Mouse (Mus musculus) adrenal gland, postnatal 25 days (tissue): Measurements from ENCODE around the gene Nufip1. TPM values are rescaled to one million over a fixed set of nuclear protein-coding genes. Genes with fewer than 3 reads are reported as not detected.
"Not testable (repeated sequence)": the region's sequence is repeated elsewhere in the genome, so short reads cannot be mapped to it uniquely, and the experiment has no call there.

Source experiments
- DNase-seq: peaks from one replicate; pipeline ENCODE4 v3.0.0; 2021; ENCODE audit warnings: mixed read lengths
- total RNA-seq: library from RNA; stranded (reverse); gene quantifications from 2 replicates; pipeline ENCODE4 v1.2.3, GENCODE M21; 2021

The Nufip1 gene
- total RNA-seq, 1 experiment from 2014 or later, result 8.1 TPM

DNA sequence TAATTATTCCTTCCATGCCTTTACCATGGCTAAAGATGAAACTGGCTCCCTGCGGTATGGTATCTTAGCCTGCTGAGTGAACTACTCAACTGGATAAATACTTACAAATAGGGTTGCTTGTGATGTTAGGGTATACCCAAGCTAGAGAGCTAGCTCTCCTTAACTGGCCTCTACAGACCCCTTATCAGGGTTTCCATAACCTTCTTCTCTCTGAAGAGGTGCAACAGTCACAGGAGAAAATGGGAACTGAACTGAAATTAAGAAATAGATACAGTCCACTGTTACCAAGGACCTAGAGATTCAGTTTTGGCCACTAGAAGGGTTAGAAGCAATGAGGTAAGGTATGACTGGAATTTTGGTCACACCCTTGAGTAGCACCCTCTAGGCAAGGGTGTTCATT, 34.6 kb downstream of the Nufip1 start:
- DNase-seq, result no peak

DNA sequence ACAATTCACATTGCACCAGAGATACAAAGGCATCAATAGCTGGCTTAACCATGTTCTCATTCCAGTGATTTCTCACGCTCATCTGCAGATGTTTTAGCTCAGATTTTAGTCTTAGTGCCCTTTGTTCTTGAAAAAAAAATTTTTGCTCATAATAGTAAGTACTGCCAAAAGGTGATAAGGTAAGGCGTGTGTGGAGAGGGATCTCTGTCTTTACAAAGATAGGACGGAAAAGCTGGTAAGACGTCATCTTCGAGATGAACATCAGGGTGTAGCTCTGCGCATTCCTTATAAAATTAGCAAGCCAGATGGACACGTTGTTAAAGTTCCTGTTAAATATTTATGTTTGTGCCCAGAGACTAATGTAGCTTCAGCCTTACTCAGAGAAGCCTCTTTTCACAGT, 35.2 kb downstream of the Nufip1 start:
- no peak for DNase-seq

DNA sequence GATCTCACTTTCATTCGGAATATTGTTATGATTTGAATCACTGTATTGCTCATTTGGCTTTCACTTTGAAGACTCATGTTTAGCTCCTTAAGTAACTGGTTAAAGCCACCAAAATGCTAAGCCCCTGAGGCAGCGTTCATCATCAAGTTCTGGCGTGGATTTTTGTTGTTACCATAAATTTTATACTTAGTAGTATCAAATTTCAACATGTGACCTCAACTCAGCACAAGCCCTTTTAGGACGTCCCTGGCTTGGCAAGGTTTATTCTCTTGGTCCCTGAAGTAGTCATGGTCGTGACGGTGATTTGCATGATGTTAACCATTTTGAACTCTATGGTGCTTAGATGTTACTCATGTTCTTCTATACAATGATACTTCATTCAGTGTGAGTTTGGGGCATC, 36.4 kb downstream of the Nufip1 start:
- no peak for DNase-seq

DNA sequence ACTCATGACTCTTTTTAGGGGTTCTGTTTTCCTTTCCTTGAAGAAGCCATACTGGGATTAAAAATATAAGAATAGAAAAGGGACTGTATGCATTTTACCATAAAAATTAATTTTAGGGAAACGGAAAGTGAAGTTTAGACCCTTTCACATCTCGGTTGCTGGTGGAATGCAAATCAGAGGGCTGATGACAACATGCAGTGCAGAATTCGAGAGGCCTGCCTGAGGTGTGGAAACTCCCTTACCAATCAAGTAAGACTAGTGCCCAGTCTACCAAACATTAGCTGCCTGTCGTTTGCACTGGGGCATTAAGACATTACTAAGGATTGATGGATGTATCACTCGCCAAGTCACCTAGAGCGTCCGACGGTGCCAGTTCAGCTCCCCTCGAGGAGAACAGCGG, 37.6 kb downstream of the Nufip1 start:
- no peak for DNase-seq

DNA sequence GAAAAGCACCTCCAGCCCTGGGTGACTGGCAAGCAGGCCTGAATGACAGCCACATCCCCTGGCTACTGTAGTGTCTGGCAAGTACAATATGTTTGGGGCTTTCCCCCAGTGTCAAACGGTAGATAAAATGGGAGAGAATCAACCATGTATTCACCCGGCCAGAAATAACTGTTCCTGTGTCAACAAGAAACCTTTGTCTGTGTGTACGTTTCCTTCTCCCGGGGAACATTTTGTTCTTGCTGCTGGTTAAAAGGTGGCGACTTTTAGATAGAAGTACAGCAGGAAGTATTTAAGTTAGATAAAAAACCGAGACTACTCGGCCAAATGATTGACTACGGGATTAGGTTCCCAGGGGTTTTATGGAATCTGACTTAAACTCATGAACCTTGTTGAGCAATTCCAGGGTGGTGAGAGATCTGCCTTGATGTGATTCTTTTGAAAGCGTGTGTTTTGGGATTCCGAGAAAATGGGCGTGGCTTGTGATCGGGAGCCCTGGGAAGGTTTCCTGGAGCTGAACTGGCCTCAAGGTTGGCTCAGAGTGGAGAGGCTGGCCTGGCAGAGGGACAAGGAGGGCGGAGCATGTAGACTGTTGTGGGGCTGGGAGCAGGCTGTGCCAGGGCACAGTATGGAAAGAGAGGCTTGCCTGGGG, 39.0 kb downstream of the Nufip1 start:
- peak; percentile 89 for DNase-seq

DNA sequence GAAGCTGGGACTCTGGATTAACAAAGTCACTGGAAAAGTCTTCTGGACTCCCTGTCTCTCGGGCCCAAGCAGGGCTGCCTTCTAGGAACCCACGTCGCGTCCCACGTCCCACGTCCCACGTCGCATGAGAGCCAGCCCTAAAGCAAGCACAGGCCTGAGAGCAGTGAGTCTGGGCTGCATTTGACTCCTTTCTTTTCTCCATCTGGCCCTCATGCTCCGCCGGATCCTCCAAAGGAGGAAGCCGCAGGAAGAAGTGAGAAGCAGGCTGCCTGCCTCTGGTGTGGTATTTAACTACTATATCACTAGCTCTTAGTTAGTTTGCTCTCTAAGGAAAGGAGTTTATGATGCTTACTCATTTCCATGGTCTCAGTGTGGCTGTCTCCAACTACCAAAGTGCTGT, 39.8 kb downstream of the Nufip1 start:
- DNase-seq, result no peak

DNA sequence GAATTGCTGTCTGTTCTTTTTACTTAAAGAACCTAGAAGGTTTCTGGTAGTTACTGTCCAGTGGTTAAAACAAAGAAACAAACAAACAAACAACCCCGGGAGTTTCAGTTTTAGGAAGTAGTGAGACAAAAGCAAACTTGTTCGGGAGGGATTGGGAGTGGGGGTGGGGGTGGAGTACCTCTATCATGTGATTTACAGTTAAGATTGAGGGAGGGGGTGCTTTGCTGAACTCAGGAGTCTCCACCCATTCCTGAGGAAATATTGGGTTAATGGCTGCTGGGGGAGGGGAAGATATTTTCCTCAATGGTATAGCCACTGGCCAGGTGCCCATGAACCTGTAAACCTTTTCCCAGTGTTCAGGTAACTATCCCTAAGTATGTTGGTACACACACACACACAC, 40.3 kb downstream of the Nufip1 start:
- no peak for DNase-seq

DNA sequence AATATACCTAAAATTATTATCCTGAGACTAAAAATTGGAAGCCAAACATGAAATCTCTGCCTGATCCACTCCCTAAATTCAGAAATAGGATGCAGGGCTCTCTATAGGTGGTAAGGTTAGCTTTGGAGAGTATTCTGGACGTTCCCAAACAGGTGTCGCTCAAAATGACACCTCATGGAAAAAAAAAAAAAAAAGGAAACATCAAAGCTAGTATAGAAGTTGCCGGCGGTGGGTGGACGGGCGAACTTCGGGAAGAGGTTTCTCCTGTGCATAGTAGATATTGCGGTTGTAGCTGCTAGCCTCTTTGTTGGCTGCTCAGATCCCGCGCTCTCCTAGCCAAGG, 41.1 kb downstream of the Nufip1 start:
- DNase-seq, result no peak

DNA sequence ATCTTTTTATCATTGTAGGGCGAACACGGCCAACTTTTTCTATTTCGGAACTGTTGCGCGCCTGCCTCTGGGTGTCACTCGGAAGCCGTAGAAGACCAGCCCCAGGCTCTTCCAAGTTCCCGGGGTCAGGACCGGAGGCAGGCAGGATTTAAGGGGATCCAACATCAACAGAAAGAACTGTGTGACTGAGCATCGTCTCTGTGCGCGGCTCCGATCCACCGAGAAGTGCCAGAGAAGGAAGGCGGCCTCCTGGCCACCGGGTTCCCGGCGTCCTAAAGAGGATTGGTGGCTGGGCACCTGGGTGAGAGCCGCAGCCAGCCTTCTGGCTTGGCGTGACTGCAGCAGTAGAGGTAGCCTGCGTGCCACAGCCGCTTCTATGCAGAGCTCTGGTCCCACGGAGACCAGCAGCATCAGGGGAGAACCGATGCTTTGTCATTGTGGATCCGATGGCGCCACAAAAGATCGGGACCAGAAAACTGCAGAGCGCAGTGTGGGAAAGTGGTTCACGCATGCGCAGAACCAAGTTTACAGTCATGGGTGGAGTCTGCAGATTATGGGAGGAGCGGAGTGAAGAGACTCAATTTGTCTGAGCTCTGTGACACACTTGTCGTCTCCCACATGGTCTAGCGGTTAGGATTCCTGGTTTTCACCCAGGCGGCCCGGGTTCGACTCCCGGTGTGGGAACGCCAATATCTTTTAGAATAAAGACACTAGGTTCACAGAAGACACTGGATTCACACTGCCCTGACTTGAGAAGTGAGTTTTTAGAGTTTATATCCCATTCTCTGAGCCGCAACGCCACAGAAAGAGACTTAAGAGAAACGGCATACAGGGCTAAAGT, 41.7 kb downstream of the Nufip1 start:
- peak; percentile 91 for DNase-seq

DNA sequence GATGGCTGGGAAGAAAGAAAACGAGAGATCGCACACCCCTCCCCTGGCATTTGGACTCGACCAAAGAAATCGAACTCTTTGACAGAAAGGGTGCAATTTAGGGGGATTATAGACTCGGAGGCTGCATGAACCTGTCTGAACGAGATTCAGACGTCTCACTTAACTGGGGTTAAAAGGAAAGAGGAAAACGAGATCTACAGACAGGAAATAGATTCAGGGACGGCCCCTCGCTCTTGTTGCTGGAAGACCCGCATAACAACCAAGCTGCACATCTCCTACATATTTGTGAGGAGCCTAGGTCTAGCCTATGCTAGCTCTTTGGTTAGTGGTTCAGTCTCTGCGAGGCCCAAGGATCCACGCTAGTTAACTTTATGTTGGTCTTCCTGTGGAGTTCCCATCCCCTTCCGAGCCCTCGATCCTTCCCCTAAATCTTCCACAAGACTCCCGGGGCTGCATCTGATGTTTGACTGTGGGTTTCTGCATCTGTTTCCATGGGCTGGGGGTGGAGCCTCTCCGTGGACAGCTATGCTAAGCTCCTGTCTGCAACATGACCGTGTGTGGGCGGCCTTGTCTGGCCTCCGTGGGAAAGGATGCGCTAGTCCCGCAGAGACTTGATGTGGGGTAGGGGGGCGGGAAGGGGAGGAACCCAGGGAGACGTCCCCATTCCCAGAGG, 42.4 kb downstream of the Nufip1 start:
- no peak for DNase-seq

DNA sequence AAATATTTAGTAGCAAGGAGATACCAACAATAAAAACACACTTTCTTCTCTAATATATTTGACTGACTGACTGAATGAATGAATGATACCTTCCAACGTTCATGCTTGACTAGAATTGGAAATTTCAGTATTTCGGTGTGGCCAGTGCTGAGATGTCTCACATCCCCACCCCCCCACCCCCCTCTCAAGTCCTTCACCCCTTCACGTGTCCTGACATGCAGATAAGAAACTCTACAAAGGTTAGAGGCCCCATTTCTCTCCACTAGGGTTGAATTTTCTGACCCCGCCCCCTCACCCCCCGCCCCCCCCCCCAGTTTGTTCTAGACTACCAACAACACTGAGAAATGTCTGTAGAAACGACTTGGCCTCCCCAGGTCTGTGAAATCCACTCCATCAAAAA, 43.1 kb downstream of the Nufip1 start:
- no peak for DNase-seq

DNA sequence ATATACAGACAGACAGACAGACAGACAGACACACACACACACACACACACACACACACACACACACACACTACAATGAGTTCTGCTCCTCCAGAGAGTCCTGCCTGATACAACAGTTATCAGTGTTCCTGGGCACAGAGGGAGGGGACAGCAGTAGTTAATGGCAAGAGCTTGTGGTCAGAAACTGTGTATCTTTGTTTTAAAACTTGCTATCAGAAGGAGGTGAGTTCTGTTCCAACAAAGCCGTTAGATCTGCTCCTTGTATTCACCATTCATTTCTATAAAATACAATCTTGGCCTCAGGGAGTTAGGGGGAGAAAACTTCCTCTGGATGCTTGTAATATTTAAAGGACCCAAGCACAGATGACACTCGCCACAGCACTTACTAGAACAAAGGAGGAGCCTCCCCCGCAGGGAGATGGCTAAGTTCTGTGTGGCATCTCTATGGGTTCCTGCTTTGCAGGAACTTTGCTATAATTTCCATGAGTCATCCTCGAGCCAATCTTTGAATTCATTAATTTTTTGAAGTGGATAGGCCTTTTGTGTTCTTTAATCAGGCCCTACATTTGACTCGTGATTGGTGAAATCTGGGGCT, 47.6 kb downstream of the Nufip1 start:
- no peak for DNase-seq

DNA sequence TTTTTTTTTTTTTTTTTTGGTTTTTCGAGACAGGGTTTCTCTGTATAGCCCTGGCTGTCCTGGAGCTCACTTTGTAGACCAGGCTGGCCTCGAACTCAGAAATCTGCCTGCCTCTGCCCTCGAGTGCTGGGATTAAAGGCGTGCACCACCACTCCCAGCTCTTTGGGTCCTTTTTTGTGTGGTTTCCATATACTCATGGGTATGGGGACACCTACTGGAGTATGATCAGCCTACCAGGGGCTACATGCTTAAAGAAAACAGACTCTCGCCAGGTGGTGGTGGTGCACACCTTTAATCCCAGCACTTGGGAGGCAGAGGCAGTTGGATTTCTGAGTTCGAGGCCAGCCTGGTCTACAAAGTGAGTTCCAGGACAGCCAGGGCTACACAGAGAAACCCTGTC, 49.9 kb downstream of the Nufip1 start:
- DNase-seq, result not testable (repeated sequence)

DNA sequence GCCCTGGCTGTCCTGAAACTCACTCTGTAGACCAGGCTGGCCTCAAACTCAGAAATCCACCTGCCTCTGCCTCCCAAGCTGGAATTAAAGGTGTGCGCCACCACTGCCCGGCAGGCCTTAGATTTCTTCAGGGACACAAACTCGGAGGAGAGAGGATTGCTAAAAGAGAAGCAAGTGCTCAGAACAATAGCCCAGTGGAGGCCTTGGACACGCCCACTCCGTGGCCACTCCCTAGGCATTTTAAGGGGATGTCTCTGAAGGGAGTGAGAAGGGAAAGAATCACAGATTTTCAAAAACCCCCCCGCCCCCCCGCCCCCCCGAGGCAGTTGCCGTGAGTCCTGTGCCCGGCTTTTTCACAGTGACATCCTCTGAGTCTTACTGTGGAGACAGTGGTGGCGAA, 53.5 kb downstream of the Nufip1 start:
- no peak for DNase-seq

DNA sequence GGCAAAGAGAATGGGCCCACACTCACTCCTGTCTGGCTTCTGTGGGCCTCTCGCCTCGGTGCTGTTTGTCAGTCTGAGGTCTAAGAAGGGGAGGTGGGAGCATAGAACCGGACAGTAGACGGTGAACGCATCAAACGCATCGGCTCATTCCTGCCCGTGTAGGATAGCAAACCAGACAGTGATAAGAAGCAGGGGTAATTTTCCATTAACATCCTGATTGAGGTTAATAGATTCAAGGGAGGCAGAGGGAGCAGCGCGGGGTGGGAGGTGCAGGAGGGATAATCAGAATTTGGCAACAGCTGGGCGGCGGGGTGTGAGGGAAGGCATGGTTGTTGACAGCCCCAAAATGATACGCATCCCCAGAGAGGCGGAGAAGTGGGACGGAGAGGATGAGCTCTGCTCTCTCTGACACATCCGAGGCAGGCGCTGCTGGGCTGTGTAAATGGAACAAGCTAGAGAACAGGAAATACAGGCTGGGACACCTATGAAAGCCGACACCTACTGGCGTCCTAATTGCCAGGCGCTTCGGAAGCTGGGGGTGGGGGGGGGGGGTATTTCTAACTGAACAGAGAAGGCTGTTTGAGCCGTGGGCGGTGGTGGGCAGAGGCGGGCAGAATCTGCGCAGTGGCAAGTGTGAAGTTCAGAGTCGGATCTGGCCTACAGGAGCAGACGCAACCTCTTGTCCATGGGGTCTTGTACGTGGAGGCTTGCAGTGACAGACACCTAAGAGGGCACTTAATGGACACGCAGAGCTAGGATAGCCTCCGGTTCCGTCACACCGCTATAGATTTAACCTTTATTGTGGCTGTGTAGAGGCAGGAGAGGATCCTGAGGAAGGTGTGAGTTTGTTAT, 54.4 kb downstream of the Nufip1 start:
- DNase-seq, result no peak

DNA sequence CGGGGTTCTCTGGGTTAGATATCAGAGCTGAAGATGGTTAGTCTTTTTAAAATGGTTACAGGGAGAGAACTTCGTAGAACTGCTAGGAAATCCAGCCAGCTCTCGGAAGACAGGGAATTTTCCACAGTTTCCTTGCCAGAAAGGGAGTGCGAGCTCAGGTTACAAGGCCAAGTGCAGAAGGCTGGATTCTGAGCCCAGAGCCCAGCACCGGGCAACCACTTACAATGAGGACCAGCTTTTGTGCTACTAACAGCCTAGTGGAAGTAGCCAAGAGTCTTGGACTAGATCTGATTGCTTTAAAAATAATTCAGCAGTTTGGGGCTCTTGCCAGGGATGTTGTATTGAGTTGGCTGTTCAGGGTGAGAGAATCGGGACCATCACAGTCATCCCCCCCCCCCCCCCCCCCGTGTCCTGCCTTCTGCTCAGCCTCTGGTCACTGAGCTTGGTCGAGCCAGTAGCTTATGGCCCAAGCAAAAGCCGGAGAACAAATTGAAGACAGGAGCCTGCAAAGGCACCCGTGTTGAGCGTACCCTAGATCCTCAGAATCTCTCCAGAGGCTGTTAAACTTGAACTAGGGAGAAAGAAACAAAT, 59.3 kb downstream of the Nufip1 start:
- no peak for DNase-seq

DNA sequence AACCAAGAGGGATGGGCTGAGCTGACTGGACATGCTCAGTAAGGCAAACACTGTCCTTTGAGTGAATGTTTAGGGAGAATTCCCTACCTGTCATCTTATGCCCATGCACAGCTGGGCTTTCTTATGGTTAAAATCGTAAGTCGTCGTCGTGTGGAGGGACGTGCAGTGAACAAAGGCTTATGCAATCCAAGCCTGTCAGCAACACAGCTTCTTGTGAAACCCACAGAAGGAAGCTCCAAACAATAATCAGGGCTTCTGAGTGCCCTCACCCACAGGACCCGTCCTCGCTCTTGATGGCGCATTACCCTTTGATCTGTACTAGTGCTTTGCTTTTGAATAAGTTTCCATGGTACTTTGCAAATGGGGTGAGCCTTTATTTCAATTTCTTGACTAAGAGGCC, 60.6 kb downstream of the Nufip1 start:
- DNase-seq, result no peak

DNA sequence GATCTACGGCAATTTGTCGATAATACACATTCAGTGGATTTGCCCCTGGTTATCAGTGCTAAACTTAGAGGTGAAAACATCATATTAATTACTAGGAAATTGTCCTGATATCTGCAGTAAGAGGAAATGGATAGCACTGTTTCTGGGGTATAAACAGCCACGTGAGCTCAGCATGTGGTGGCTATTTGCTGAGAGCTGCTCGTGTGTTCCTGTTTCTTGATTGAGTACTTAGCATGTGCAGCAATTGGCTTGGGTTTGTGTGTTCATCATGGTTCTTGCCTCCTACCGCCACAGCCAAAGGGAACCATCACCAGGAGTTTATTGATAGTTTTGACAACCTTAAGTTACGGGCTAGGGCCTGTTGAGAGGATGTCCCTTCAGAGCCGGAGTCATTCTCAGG, 63.6 kb downstream of the Nufip1 start:
- no peak for DNase-seq

DNA sequence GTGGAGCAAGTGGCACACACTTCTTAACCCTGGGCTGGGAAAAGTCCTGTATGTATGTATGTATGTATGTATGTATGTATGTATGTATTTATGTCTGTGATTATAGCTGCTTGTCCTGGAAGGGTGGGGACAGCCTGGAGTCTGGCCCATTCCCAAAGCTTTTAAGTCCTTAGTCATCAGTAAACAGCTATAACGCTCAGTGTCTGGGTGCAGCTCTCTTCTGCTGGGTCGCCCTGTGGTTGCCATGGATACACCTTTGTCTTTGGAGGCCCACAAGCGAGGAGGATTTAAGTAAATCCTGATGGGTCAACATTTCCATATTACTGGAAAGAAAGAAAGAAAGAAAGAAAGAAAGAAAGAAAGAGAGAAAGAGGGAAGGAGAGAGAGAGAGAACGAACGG, 65.1 kb downstream of the Nufip1 start:
- no peak for DNase-seq

DNA sequence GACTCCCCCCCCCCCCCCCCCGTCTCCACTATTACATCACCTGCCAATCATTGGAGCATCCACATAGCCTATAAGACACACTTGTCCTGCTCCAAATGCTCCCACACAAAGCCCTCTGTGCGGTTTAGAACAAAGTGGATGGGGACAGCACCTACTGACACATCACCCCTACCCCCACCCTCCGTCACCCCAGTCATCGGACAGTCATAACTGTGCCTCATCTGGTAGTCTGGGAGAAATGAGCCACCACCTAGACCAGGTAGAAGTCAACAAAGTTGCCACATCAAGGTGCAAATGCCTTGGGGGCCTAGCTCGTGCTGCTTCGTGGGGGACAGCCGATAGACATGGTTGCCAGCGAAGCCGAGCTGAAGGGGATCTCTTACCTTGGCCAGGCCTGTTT, 66.5 kb downstream of the Nufip1 start:
- no peak for DNase-seq

DNA sequence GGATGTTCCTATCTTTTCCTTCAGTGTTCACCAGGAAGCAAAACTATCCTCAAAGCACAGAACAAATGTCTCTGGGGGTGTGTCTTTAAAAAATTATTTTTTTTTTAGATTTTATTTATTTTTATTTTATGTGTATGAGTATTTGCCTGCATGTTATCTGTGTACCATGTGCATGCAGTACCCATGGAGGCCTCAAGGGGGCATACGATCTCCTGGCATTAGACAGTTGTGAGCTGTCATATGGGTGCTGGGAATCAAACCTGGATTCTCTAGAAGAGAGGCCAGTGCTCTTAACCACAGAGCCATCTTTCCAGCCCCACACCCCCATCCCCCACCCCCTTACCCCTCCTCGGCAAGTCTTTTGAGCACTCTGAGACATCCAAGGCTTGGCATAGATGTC, 67.8 kb downstream of the Nufip1 start:
- no peak for DNase-seq

DNA sequence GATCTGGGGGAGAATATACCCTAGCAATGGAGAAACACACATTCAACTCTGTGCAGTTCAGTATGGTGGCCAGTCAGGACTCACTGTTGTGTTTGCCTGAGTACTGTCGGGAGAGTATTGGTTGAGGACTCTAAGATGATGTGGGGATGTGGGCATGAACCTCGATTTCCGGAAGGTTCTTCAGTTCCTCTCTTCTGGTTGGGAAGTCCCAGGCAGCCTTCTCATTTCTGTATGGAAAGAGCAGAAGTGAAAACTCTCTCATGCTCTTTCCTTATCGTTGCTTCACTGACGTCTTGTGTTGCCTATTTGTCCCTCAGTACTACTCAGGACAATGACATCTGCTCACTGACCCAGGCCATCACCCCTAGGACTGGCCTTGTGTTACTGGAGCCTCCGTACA, 68.7 kb downstream of the Nufip1 start:
- DNase-seq, result no peak
